Mouse (Mus musculus): ENCODE data around the gene Bbip1.

GRCm38 (mm10) chr19:53993860-53994259 lies 49.4 kb upstream of the Bbip1 start:
- TF ChIP-seq GATA1 (IDR thresholded peaks at IDR 0.05; ENCODE audit: borderline replicate concordance, low read length): no peak
- no peak for TF ChIP-seq CTCF (IDR thresholded peaks at IDR 0.05; ENCODE audit: low read depth, low read length)
- no peak for TF ChIP-seq POLR2AphosphoS5 (IDR thresholded peaks at IDR 0.05; ENCODE audit: insufficient replicate concordance, low read depth, low read length)

All from G1E (cell line).